Mouse (Mus musculus): Measurements from ENCODE around the gene Fus.

- TF ChIP-seq EP300 (IDR thresholded peaks at IDR 0.05; ENCODE audit: low read depth) = no peak
- TF ChIP-seq CTCF (IDR thresholded peaks at IDR 0.05; ENCODE audit: low read depth) = peak; percentile 74
Measured at GRCm38 (mm10) chr7:127991643-127992487, 24.6 kb downstream of the Fus start.

All from liver, postnatal 0 days (tissue).